Mouse (Mus musculus) gonadal fat pad, adult 2 months (tissue): ENCODE results near the gene Cnn2. TPM values are rescaled to one million over a fixed set of nuclear protein-coding genes. Genes with fewer than 3 reads are reported as not detected.
A peak's percentile ranks its signal among the peaks of the same experiment; 100 is the strongest.
"Not testable (repeated sequence)": the region's sequence is repeated elsewhere in the genome, so short reads cannot be mapped to it uniquely, and the experiment has no call there.

Source experiments
- DNase-seq: peaks from one replicate; pipeline ENCODE4 v3.0.0-alpha.2; 2012; ENCODE audit warnings: low read depth
- polyA plus RNA-seq: library from polyadenylated mRNA; depleted of rRNA; stranded (reverse); fragments of >200 nt; gene quantifications from 2 replicates; pipeline ENCODE4 v1.2.3, GENCODE M21; 2012; rRNA removed

The Cnn2 gene
- polyA plus RNA-seq, result 68.5 and 75.3 TPM in 2 replicates

GRCm38 (mm10) chr10:79988506-79989271 is at the start of gene Cnn2:
TSS of gene Cnn2 (plus strand) at chr10:79988584.
- no peak for DNase-seq

DNA sequence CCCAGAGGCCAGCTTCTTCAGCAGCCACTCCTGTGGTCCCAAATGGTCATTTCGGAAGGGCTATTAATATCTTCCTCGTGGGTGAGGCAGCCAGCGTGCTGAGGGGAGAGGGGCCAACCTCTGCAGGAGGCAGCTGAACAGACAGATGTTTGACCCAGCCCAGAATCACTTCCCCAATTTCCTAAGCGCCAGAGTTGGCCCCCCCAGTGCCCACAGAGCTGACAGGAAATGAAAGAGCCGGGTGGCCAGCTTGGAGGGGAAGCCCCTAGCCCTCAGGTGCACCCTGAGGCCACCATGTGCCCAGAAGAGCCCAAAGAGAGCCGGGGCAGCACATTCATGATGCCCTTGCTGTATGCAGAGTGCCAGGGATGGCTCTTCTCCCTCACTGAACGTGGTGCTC is 47.6 kb upstream of the Cnn2 start:
- DNase-seq, result no peak

- no peak for DNase-seq
Observed at GRCm38 (mm10) chr10:79942988-79943387, 45.4 kb upstream of the Cnn2 start.

DNA sequence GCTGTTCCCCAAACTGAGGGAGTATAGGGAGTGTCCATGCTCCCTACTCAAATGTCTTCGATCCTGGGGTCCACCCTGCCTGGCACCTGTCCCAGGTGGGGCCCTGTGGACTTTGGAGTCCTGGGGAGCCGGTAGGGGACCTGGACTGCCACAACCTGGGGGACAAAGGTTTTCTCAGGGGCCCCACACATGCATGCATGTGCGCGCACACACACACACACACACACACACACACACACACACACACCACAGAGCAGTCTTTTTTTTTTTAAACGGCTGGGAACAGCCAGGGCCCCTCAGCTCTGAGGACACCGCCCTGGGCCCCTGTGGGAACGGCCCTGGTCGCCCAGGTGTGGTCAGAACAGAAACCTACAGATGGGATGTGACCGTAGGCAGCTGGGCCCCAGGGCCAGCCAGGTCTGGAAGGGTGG is 44.9 kb upstream of the Cnn2 start:
- no peak for DNase-seq

DNA sequence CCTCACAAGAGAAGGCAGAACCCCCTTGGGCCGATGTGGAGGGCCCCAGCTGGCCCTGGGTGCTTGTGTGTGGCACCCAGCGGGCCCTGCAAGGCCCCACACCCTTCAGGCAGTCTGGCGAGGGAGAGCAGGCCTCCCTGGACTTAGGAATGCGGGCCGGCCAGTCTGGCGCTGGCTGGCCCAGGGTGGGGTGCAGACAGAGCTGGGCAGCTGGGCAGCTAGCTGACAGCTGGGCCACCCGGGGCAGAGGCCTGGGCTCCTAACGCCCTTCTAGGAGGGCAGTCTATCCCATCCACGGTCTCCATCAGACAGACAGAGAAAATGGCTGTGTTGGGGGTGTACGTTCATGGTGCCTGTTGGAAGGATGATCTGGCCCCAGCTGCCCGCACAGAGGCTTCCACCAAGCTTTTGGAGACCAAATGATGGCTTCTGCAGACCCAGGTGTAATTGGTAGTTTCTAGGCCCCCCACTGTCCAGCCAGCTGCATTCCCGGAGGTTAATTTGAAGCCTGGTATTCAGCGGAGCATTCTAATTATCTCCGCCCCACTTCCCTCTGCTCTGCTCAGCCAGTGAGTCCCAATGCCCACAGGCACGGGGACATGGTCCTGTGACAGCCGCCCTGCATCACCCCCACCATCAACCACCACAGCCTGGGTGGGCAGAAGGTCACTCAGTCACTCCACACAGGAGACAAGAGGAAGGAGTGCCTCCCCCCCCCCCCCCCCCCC is 42.7 kb upstream of the Cnn2 start:
- DNase-seq, result no peak

DNA sequence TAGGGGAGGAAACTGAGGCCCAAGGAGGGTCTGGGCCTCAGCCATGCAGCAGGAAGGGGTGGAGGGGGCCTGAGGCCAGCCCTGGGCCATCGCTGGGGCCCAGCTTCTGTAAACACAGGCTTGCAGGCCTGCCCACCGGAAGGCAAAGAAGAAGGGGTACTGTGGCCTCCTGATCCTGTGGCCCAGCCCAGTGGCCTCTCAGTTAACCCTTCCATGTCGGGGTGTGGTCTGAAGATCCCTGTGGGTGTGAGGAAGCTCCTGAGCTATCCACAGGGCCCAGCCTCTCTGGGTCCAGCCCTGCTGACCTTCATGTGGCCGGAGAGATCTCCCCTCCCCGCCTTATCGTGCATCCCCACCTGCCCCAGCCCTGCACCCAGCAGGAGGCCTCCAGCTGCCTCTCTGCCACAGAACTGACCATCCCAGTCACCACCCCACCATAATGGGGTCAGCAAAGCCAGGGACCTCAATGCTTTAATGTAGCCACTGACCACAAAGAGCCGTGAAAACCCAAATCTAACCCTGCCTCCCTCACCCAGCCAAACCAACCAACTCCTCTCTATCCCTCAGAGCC is 41.5 kb upstream of the Cnn2 start:
- no peak for DNase-seq

- no peak for DNase-seq
Observed at GRCm38 (mm10) chr10:79947502-79947901, 40.9 kb upstream of the Cnn2 start.

GRCm38 (mm10) chr10:79949873-79950272 is 38.5 kb upstream of the Cnn2 start:
- no peak for DNase-seq

GRCm38 (mm10) chr10:79950661-79951060 is 37.7 kb upstream of the Cnn2 start:
- DNase-seq, result no peak

GRCm38 (mm10) chr10:79953946-79954345 is 34.4 kb upstream of the Cnn2 start:
- no peak for DNase-seq

GRCm38 (mm10) chr10:79955691-79956090 is 32.7 kb upstream of the Cnn2 start:
- DNase-seq, result no peak

DNA sequence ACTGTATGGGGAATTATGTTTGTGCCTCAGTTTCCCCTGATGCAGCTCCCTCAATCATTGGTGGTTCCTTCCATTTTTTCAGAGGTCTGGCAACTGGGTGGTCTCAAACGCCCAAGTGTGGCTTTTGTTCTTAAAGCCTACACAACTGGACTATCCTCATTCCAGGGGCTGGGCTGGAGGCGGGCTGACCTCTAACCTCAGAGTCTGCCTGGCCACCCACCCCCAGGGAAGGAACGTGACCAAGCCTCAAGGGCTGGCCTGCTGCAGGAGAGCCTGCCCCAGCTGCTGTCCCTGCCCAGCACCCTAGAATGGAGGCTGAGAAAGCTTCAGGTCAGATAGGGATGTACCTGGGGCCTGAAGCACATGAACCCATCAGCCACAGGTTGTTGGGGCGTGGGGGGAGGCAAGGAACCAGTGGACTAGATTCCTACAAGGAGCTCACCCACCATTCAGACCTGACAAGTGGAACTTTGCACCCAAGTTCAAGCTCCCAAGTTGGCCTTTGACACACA is 31.7 kb upstream of the Cnn2 start:
- no peak for DNase-seq

- DNase-seq, result no peak
Observed at GRCm38 (mm10) chr10:79958140-79958816, 30.1 kb upstream of the Cnn2 start.

DNA sequence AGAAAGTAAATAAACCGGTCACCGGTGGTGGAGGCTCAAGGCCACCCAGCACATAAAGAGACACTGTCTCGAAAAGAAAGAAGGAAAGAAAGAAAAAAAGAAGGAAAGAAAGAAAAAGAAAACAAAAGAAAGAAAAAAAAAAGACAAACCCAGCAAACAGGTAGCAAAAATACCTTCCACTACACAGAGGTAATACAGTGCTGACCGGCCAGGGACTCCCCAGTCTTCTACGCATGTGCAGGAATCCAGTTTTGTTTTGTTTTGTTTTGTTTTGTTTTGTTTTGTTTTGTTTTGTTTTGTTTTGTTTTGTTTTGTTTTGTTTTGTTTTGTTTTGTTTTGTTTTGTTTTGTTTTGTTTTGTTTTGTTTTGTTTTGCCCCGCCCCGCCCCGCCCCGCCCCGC is 29.0 kb upstream of the Cnn2 start:
- DNase-seq, result not testable (repeated sequence)

DNA sequence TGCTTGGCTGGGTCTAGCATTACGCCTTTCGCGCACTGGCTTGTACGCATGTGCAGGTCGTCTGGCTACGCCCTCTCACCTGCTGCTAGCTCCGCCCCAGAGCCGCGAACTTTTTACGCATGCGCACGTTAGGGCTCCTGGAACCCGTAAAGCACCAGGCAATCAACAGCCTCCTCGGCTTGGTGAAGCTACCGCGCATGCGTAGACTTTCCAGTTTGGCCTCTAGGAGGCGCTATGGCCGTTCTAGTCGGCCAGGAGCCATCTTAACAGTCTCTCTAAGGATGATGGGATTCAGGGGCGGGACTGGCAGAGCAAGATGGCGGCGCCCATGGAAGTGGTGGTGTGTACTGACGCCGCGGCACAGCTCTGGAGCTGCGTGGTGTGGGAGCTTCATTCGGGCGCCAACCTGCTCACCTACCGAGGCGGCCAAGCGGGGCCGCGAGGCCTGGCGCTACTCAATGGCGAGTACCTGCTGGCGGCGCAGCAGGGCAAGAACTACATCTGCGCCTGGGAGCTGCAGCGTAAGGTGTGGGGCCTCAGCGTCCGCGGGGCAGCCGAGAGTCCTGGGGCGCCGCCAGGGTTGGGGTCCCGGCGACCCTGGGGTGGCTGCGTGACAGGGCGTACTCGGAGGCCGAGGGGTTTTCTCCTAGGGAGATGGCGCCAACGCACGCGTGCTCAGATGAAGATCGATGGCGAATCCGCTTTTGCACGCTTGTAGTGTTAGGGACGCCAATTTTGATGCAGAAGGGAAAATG is 28.4 kb upstream of the Cnn2 start, which contains the start of gene Wdr18:
TSS of gene Wdr18 (plus strand) at position 306 of the 755 bp plus-strand sequence.
- peak; percentile 98 for DNase-seq

DNA sequence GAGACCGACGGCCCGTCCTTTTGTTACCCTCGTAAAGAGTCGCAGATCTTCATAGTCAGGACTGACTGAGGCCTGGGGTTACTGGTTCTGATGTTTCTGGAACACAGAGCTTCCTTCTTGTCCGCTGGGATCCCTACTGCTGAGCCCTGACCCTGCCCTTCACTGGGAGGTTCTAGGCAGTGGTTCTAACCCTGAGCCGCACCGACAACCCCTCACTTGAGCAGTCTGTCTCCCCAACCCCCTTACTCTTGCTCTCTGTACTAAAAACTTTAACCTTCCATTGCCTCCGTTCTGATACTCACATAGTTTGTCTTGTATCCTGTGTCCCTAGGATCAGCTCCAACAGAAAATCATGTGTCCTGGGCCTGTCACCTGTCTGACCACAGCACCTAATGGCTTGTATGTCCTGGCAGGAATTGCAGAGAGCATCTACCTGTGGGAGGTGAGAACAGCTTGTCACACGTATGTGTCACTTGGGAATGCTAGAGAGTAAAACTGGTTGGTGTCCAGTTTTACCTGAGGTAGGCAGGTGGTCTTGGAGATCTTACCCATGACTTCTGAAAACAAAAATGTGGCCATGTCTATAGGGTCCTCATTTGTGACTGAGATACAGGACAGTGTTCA is 27.6 kb upstream of the Cnn2 start:
- no peak for DNase-seq

- DNase-seq, result no peak
Observed at GRCm38 (mm10) chr10:79964727-79965126, 23.7 kb upstream of the Cnn2 start.

DNA sequence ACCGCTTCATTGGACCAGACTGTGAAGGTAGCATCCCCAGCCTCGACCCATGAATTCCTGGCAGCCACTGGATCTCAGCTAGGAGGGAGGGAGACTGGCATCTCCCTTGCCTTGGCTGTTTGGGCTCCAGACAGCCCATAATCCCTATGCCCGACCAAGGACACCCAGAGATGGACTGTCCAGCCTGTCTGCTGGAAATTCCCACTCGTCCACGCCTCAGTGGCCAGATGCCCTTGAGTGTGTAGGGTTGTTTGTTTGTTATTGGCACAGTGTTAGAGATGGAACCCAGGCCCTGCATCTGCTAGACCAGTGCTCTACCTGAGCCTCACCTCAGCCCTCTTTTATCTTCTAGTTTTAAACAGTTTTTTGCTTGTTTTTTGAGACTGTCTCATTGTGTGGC is 23.1 kb upstream of the Cnn2 start:
- DNase-seq, result no peak

DNA sequence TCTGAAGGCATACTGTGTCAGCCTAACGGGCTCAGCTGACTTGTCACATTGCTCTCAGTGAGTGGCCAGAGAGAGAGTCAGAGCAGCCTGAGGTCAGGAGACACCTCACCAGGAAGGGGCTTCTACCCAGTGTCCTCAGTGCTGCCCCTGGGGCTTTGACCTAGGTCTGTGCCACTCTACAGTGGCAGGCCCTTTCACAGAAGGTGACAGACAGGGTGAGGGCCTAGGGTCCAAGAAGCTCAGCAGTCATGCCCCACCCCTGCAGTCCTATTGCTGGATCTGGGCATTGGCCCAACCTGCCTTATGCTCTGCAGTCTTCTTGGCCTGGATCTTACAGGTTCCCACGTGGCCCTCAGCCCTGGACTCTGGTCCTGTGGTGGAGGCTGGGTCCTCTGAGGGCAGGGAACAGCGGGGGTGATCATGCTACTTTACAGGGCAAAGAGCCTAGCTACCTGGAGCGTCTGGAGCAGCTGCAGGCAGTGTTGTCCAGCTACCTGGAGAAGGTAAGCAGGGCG is 21.4 kb upstream of the Cnn2 start:
- no peak for DNase-seq

DNA sequence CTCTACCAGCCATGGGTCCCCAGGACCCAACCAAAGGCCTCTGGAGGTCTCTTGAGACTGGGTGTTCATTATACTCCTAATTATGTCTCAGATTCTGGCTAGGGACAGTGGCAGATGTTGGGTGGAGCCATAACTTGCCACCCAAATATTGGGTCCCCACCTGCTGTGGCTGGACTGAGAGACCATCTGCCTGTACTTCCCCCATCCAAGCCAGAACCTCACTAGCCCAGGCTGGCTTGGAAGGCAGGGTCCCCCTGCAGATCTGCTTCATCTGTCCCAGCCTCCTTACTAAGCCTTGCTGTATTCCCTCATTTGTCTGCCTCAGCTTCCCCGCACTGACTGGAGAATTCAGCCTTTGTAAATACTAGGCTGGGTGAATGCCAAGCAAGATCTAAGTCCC is 20.2 kb upstream of the Cnn2 start:
- no peak for DNase-seq
